Mouse (Mus musculus) induced T-regulatory cell, adult 2 months (primary cell): ENCODE measurements around the gene Mocs1.

Source experiments
- DNase-seq: peaks from one replicate; pipeline ENCODE4 v3.0.0-alpha.2; 2012; ENCODE audit warnings: low read depth

Mocs1 gene

DNA sequence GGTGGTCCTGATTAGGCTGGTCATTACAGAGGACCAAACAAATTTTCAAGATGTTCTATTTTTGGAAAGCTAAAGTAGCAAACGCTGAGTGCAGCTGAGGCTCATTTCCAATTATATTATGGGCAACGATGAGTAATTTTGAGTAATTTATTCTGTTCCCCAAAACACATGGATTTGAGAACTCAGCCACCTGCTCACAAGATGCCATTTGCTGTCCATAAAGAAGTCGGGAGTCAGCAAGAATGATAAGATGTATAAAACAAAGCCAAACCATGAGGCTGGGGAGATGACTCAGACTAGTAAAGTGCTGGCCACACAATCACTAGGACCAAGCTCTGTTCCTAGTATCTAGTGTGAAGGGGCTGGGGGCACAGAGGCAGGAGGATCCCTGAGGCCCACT, 56.3 kb downstream of the Mocs1 start:
- no peak for DNase-seq

DNA sequence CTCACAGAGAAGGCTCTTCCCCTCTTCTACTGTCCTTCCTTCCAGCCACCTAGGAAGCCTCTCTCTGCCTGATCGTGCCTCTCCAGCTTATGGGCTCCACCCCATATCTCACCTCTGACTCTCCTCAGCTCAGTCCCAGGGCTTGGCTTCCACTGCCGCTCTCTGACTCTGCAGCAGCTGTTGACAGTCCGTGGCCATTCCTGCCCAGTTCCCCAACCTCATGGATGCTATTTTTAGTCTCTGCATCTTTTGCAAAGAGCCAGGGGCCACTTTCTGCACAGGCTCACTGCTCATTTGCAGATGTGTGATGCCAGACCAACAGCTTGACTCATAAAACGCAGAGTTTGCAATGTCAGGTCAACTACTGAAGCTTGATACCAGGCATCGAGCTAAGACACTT, 60.9 kb downstream of the Mocs1 start:
- DNase-seq: no peak

DNA sequence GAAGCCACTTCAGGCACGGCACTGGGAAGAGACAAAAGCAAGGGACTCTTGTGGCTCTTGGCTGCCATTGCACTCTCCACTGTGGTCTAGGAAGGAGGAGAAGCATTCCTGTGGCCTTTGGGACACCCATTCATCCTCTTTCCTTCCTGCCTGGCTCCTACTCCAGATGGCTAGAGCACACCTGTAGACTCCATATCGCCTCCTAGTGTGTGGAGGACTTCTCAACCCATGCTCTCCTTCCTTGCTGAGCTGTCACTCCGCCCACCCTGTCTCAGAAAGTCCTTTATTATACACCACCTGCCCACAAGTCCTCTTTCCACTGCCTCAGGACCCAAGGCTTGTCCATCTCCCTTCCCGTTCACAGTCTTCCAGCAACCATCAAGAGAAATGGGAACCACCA, 65.1 kb downstream of the Mocs1 start:
- no peak for DNase-seq

DNA sequence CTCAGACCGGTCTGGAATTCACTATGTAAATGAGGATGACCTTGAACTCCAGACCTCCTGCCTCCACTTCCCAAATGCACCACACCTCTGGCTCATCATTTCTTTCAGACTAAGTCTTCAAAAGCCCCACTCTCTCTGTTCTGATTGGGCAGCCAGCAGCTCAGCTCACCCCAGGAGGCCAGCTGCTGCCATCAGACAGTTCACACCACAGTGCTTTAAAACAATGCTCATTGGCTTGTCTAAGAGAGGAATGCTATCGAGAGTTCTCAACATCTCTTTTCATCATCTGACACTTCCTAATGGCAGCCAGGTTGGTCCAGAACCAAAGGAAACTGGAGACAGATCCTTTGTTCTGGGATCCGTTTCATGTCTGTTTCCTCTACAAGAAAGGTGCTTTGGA, 70.0 kb downstream of the Mocs1 start:
- DNase-seq: no peak

DNA sequence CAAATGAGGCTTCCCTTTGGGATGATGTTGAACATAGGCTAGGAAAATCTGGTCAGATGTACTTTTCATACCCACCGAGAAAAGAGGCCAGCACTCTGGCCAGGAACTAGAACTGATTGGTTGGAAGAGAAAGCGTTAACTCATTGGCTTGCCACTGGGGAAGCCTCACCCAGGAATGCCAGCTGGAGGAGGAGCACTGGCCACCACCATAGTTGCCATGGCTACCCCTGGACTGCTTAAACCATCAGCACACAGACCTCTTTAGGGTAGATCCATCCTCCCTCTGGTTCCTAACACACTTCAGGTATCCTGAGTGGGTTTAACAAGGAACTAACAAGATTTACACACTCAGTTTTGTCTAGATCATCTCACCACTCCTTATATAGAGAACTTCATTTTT, 71.5 kb downstream of the Mocs1 start:
- no peak for DNase-seq

DNA sequence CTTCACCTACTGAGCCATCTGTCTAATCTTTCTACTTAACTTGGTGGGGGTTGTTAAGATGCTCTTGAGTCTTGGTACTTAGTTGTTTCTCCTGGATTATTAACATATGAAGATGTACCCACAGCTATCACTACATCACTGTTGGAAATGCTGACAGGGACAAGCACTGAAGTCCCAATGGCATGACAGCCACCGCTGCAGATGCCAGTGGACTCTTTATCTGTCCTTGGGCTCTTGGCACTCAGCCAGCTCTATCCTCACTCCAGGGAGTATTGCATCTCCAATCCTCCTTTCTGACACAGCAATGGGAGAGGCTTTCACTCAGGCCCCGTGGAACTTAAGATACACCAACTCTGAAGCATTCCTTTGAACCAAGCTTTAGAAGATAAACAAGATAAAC, 72.1 kb downstream of the Mocs1 start:
- DNase-seq: no peak

- no peak for DNase-seq
These were observed 75.2 kb downstream of the Mocs1 start for GRCm38 (mm10) chr17:49503246-49503900.
